Mouse (Mus musculus) cerebellum, adult 9-11 months (tissue): ENCODE measurements around the gene Dcp1a.

Source experiments
- DNase-seq: peaks from one replicate; pipeline ENCODE4 v3.0.0; 2022

The Dcp1a gene

GRCm38 (mm10) chr14:30479361-30479948 is at the start of gene Dcp1a:
Gene Dcp1a, plus strand, starts transcription at chr14:30479535.
- peak; percentile 97 for DNase-seq

- DNase-seq: no peak
These were observed 49.7 kb upstream of the Dcp1a start for GRCm38 (mm10) chr14:30429606-30430005.

- DNase-seq: no peak
These were observed 49.3 kb upstream of the Dcp1a start for GRCm38 (mm10) chr14:30430026-30430425.

- DNase-seq: no peak
These were observed 48.9 kb upstream of the Dcp1a start for GRCm38 (mm10) chr14:30430446-30430845.

GRCm38 (mm10) chr14:30435316-30435715 is 44.0 kb upstream of the Dcp1a start:
- DNase-seq: no peak

GRCm38 (mm10) chr14:30439915-30440314 is 39.4 kb upstream of the Dcp1a start:
- no peak for DNase-seq

- DNase-seq: no peak
These were observed 23.3 kb upstream of the Dcp1a start for GRCm38 (mm10) chr14:30455801-30456595.

- no peak for DNase-seq
These were observed 21.9 kb upstream of the Dcp1a start for GRCm38 (mm10) chr14:30457436-30457835.

GRCm38 (mm10) chr14:30457897-30458296 is 21.4 kb upstream of the Dcp1a start:
- DNase-seq: no peak

- DNase-seq: no peak
These were observed 20.5 kb upstream of the Dcp1a start for GRCm38 (mm10) chr14:30458820-30459219.

- DNase-seq: peak; percentile 69
These were observed 19.3 kb upstream of the Dcp1a start for GRCm38 (mm10) chr14:30459891-30460523.

- no peak for DNase-seq
These were observed 16.0 kb upstream of the Dcp1a start for GRCm38 (mm10) chr14:30463312-30463711.

GRCm38 (mm10) chr14:30473605-30474004 is 5.7 kb upstream of the Dcp1a start:
- no peak for DNase-seq

- DNase-seq: no peak
These were observed 4.9 kb upstream of the Dcp1a start for GRCm38 (mm10) chr14:30474416-30474815.

GRCm38 (mm10) chr14:30491342-30491741 is 12.0 kb downstream of the Dcp1a start, which contains the start of gene Cacna1d:
Gene Cacna1d, minus strand, starts transcription at chr14:30491455.
- DNase-seq: no peak

- no peak for DNase-seq
These were observed 13.9 kb downstream of the Dcp1a start for GRCm38 (mm10) chr14:30493276-30493675.

GRCm38 (mm10) chr14:30494998-30495397 is 15.7 kb downstream of the Dcp1a start:
- no peak for DNase-seq

- peak; percentile 92 for DNase-seq
These were observed 18.9 kb downstream of the Dcp1a start for GRCm38 (mm10) chr14:30498202-30498601.

GRCm38 (mm10) chr14:30504990-30505389 is 25.7 kb downstream of the Dcp1a start:
- DNase-seq: no peak

- no peak for DNase-seq
These were observed 31.0 kb downstream of the Dcp1a start for GRCm38 (mm10) chr14:30510214-30510763.

GRCm38 (mm10) chr14:30512896-30513295 is 33.6 kb downstream of the Dcp1a start:
- DNase-seq: no peak

- DNase-seq: peak; percentile 89
These were observed 36.8 kb downstream of the Dcp1a start for GRCm38 (mm10) chr14:30515931-30516723.

GRCm38 (mm10) chr14:30519323-30519722 is 40.0 kb downstream of the Dcp1a start:
- DNase-seq: no peak
